Mouse (Mus musculus): ENCODE data around the gene Tmc1. TPM values are rescaled to one million over a fixed set of nuclear protein-coding genes. Genes with fewer than 3 reads are reported as not detected.

The Tmc1 gene
- polyA plus RNA-seq, 1 experiment from 2014 or later: 0.31 TPM

DNA sequence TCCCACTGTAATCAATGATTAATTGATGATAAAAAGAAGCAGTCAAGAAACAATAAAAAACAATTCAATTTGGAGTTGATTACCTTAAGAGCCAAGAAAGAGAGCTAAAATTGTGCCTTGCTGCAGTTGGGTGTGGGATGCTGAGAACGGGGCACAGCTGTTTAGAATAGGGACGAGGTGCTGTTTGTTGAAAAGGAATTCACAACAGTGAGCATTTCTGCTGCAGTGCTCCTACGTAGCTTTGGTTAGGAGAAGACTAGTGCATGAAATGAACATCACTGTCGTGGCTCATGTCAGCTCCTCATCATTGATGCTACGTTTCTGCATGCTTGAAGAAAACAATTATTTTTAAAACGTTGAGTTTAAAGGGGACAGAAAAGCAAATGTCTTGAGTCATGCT is 166.7 kb downstream of the Tmc1 start:
- H3K4me3 ChIP-seq (ENCODE audit: low read depth, low read length): no peak overlapping the region
- H3K27ac ChIP-seq (ENCODE audit: low read depth, low read length): no peak overlapping the region
- no peak overlapping the region for H3K4me2 ChIP-seq (ENCODE audit: low read depth, low read length)
- H3K36me3 ChIP-seq (ENCODE audit: control insufficient read depth, insufficient read depth, low read length): no peaks in the 10 kb centered on the region
- no peak overlapping the region for H3K9ac ChIP-seq (replicated peaks; ENCODE audit: low read depth, low read length)
- H3K4me1 ChIP-seq (ENCODE audit: control insufficient read depth, insufficient read depth, low read length): no peaks in the 10 kb centered on the region
- WGBS: 87% methylated on average over 6 of the region's 6 CpGs
- H3K27me3 ChIP-seq (ENCODE audit: control insufficient read depth, insufficient read depth, low read length): no peaks in the 10 kb centered on the region
- no peaks in the 10 kb centered on the region for H3K9me3 ChIP-seq (ENCODE audit: control insufficient read depth, low read length)
- ATAC-seq (ENCODE audit: low read depth): no peak

DNA sequence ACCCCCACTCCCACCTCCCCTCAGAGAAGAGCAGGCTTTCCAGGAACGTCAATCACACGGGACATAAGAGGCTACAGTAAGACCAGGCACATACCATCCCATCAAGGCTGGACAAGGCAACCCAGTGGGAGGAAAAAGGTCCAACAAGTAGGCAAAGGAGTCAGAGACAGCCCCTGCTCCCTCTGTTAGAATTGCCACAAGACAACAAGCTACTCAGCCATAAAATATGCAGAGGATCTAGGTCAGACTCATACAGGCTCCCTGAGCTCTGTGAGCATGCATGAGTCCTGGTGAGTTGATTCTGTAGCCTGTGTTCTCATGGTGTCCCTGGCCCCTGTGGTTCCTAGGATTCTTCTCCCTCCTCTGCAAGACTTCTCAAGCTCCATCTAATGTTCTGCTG is 178.3 kb downstream of the Tmc1 start:
- Histone ChIP-seq H3K27ac (ENCODE audit: low read depth, low read length) (no peak overlapping the region), H3K9ac (replicated peaks; ENCODE audit: low read depth, low read length) (no peak overlapping the region), H3K4me1 (ENCODE audit: control insufficient read depth, insufficient read depth, low read length) (no peaks in the 10 kb centered on the region), H3K27me3 (ENCODE audit: control insufficient read depth, insufficient read depth, low read length) (no peaks in the 10 kb centered on the region), H3K4me2 (ENCODE audit: low read depth, low read length) (no peak overlapping the region), H3K9me3 (ENCODE audit: control insufficient read depth, low read length) (no peaks in the 10 kb centered on the region), H3K36me3 (ENCODE audit: control insufficient read depth, insufficient read depth, low read length) (no peaks in the 10 kb centered on the region), H3K4me3 (ENCODE audit: low read depth, low read length) (no peak overlapping the region)
- WGBS: 81% methylated on average over 2 of the region's 2 CpGs
- no peak for ATAC-seq (ENCODE audit: low read depth)

DNA sequence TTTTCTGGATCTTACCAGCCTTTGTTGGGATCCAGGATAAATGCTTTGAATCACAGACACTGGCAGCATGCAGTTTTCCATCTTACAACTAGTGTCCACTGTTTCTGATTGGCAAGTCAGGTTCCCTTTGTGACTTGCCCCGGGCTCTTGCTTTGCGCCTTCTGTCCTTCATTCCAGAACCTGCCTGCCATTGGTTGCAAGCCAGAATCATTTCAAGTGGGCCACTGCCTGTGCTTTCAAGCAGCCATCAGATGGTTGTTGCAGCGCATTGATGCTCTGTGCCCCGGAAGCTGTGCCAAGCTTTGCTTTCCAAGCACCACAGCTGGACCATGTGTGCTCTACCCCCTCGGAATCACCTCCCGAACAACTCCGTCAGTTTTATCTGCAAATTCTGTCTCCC is 180.1 kb downstream of the Tmc1 start:
- Histone ChIP-seq H3K4me3 (ENCODE audit: low read depth, low read length) (no peak overlapping the region), H3K4me1 (ENCODE audit: control insufficient read depth, insufficient read depth, low read length) (no peaks in the 10 kb centered on the region), H3K27me3 (ENCODE audit: control insufficient read depth, insufficient read depth, low read length) (no peaks in the 10 kb centered on the region), H3K27ac (ENCODE audit: low read depth, low read length) (no peak overlapping the region), H3K4me2 (ENCODE audit: low read depth, low read length) (no peak overlapping the region), H3K9me3 (ENCODE audit: control insufficient read depth, low read length) (no peaks in the 10 kb centered on the region), H3K36me3 (ENCODE audit: control insufficient read depth, insufficient read depth, low read length) (no peaks in the 10 kb centered on the region), H3K9ac (replicated peaks; ENCODE audit: low read depth, low read length) (no peak overlapping the region)
- WGBS: 90% methylated on average over 7 of the region's 7 CpGs
- no peak for ATAC-seq (ENCODE audit: low read depth)

DNA sequence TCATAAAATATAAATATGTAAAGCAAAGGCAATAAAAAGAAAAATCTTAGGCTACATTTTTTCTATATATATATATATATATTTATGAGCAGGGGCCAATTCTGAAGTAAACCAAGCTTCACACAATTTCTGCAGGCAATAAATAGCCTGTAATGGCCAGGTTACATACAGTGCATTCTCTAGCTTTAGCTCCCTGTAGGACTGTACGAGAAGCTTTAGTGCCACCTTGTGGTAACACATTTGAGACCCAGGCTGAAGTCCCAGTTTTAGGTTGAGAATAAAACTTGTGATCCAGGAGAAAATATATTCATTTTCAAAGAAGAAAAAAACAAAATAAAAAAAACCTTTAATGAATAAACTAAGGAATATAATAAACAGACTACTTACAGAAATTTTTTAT is 189.8 kb downstream of the Tmc1 start:
- 24% methylated on average over 1 of the region's 1 CpGs for WGBS
- ATAC-seq (ENCODE audit: low read depth): peak; percentile 92
- no peaks in the 10 kb centered on the region for H3K4me1 ChIP-seq (ENCODE audit: control insufficient read depth, insufficient read depth, low read length)
- H3K9me3 ChIP-seq (ENCODE audit: control insufficient read depth, low read length): no peaks in the 10 kb centered on the region
- H3K9ac ChIP-seq (replicated peaks; ENCODE audit: low read depth, low read length): no peak overlapping the region
- H3K36me3 ChIP-seq (ENCODE audit: control insufficient read depth, insufficient read depth, low read length): no peaks in the 10 kb centered on the region
- H3K4me2 ChIP-seq (ENCODE audit: low read depth, low read length): no peak overlapping the region
- no peak overlapping the region for H3K4me3 ChIP-seq (ENCODE audit: low read depth, low read length)
- H3K27me3 ChIP-seq (ENCODE audit: control insufficient read depth, insufficient read depth, low read length): no peaks in the 10 kb centered on the region
- H3K27ac ChIP-seq (ENCODE audit: low read depth, low read length): no peak overlapping the region

DNA sequence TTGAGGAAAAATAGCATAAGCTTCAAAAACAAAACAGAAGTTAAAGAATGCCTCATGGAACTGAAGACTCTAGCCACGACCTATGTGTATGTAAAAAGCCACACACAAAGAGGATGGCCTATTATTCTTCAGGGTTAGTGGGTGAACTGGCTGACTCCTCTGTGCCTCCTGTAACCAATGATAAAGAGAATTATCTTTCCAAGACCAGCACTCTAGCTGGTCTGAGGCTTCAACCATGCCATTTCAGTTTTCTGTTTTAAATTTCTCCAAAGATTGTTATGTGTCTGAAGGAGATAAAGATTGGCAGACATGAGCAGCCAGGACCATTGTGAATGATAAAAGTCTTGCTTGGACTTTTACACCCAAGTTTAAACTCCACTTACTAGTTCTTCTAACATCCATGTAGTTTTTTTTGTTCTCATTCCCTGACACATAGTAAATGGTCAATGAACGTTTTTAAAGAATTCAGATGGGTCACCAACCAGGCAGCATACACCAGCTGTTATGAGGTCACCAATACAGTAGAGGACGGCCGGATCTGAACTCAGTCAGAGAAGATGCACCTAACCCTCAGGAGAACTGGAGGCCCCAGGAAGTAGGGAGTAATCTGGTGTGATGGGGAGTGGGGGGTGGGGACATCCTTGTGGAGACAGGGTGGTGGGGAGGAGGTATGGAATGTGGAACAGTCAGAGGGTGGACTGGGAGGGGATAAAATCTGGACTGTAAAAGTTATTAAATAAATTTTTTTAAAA is 192.2 kb downstream of the Tmc1 start:
- WGBS: 65% methylated on average over 4 of the region's 4 CpGs
- no peaks in the 10 kb centered on the region for H3K36me3 ChIP-seq (ENCODE audit: control insufficient read depth, insufficient read depth, low read length)
- H3K27ac ChIP-seq (ENCODE audit: low read depth, low read length): no peak overlapping the region
- no peak for ATAC-seq (ENCODE audit: low read depth)
- H3K4me1 ChIP-seq (ENCODE audit: control insufficient read depth, insufficient read depth, low read length): no peaks in the 10 kb centered on the region
- no peaks in the 10 kb centered on the region for H3K9me3 ChIP-seq (ENCODE audit: control insufficient read depth, low read length)
- H3K9ac ChIP-seq (replicated peaks; ENCODE audit: low read depth, low read length): no peak overlapping the region
- H3K4me3 ChIP-seq (ENCODE audit: low read depth, low read length): no peak overlapping the region
- no peaks in the 10 kb centered on the region for H3K27me3 ChIP-seq (ENCODE audit: control insufficient read depth, insufficient read depth, low read length)
- H3K4me2 ChIP-seq (ENCODE audit: low read depth, low read length): no peak overlapping the region

DNA sequence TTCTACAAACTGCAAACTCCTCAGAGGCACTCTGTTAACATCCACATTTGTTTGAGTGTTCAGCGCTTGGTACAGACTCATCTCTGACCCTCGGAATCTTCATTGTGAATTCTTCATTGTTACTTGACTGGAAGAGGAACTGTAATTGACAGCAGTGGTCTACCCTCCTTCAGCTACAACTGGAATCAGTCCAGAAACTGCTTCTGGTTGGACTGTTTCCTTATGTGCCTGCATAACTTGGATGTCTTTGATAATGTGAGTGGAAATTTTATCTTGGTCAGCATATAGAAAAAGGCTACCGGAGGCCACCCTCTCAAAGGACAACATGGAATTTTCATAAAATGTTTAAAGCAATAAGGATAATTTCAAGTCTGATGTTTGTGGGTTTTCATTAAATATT is 192.9 kb downstream of the Tmc1 start:
- Histone ChIP-seq H3K27me3 (ENCODE audit: control insufficient read depth, insufficient read depth, low read length) (no peaks in the 10 kb centered on the region), H3K4me2 (ENCODE audit: low read depth, low read length) (no peak overlapping the region), H3K9ac (replicated peaks; ENCODE audit: low read depth, low read length) (no peak overlapping the region), H3K27ac (ENCODE audit: low read depth, low read length) (no peak overlapping the region), H3K36me3 (ENCODE audit: control insufficient read depth, insufficient read depth, low read length) (no peaks in the 10 kb centered on the region), H3K9me3 (ENCODE audit: control insufficient read depth, low read length) (no peaks in the 10 kb centered on the region), H3K4me1 (ENCODE audit: control insufficient read depth, insufficient read depth, low read length) (no peaks in the 10 kb centered on the region), H3K4me3 (ENCODE audit: low read depth, low read length) (no peak overlapping the region)
- 82% methylated on average over 3 of the region's 3 CpGs for WGBS
- no peak for ATAC-seq (ENCODE audit: low read depth)

DNA sequence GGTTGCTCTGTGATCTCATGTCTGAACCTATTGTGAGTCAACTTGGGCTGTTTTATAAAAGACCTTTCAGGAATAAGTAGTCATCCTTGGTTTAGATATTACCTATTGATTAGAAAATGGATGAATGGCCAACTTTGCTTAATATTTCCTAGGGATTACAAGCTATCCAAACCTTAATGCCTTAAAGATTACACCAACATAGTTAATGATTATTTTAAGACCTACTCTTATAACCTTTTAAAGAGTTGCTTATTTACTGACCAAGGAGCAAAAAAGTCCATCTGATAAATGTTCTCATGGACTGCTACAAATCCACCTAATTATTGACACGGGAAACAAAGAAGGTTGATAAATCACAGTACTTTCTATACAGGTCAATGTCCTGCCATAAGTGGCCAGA is 209.4 kb downstream of the Tmc1 start:
- Histone ChIP-seq H3K4me1 (ENCODE audit: control insufficient read depth, insufficient read depth, low read length) (no peaks in the 10 kb centered on the region), H3K9me3 (ENCODE audit: control insufficient read depth, low read length) (no peaks in the 10 kb centered on the region), H3K4me3 (ENCODE audit: low read depth, low read length) (no peak overlapping the region), H3K9ac (replicated peaks; ENCODE audit: low read depth, low read length) (no peak overlapping the region), H3K4me2 (ENCODE audit: low read depth, low read length) (no peak overlapping the region), H3K36me3 (ENCODE audit: control insufficient read depth, insufficient read depth, low read length) (no peaks in the 10 kb centered on the region), H3K27me3 (ENCODE audit: control insufficient read depth, insufficient read depth, low read length) (no peaks in the 10 kb centered on the region), H3K27ac (ENCODE audit: low read depth, low read length) (no peak overlapping the region)
- ATAC-seq (ENCODE audit: low read depth): no peak
- 90% methylated on average over 1 of the region's 1 CpGs for WGBS

Other genes starting within 250 kb of the Tmc1 start
- 0.72 and 2.5 TPM in 2 replicates for gene Aldh1a7, start 226.6 kb downstream of the Tmc1 start, polyA plus RNA-seq (2014; fragmentation: Nextera tagmentation; extraction: Ambion mirVana)